Mouse (Mus musculus): Measurements from ENCODE around the gene Kif22. TPM values are rescaled to one million over a fixed set of nuclear protein-coding genes. Genes with fewer than 3 reads are reported as not detected.
A peak's percentile ranks its signal among the peaks of the same experiment; 100 is the strongest.

Gene Kif22
- polyA plus RNA-seq, 1 experiment from 2014 or later = 22.8 TPM

GRCm38 (mm10) chr7:127014320-127014719 lies 28.0 kb downstream of the Kif22 start, which contains the start of gene Mvp:
Gene Mvp (minus strand): TSS chr7:127014621.
- no peak within 1 kb of the TSS for H3K27ac ChIP-seq (replicated peaks)
- peak within 1 kb of the TSS; percentile 79 for H3K4me3 ChIP-seq
- ATAC-seq (ENCODE audit: low read depth) = no peak
- H3K27me3 ChIP-seq = no peaks in the 10 kb centered on the region
- H3K9me3 ChIP-seq = no peaks in the 10 kb centered on the region
- 63% methylated on average over 11 of the region's 11 CpGs for WGBS
- H3K9ac ChIP-seq = peak within 1 kb of the TSS; percentile 52
- peak within 1 kb of the TSS; percentile 92 for H3K4me2 ChIP-seq
- peaks cover 50% of the 10 kb centered on the region for H3K4me1 ChIP-seq (replicated peaks)
- peaks cover 38% of the 10 kb centered on the region for H3K36me3 ChIP-seq

DNA sequence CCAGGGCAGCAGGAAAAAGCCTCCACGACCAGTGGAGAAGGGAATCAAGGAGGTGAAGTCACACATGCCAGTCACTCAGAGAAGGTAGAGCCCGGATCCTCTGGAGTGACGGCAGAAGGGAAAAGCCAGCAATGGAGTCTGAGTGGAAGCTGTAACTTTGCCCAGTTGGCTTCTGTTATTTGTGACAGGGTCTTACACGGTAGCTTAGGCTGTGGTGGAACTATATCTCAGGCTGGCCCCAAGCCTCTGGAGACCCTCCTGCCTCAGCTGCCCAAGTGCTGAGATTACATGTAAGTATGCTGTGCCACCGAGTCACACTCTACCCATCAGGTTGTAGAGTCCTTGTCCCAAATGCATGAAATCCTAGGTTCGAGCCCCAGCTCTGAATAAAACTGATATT lies 28.9 kb downstream of the Kif22 start:
- Histone ChIP-seq H3K4me3 (no peak overlapping the region), H3K27ac (replicated peaks) (no peak overlapping the region), H3K27me3 (no peaks in the 10 kb centered on the region), H3K4me2 (no peak overlapping the region; the same call in 1 of the 2 replicates), H3K9me3 (no peaks in the 10 kb centered on the region), H3K4me1 (replicated peaks) (peaks cover 50% of the 10 kb centered on the region), H3K36me3 (peaks cover 38% of the 10 kb centered on the region), H3K9ac (no peak overlapping the region)
- 95% methylated on average over 6 of the region's 6 CpGs for WGBS
- no peak for ATAC-seq (ENCODE audit: low read depth)

DNA sequence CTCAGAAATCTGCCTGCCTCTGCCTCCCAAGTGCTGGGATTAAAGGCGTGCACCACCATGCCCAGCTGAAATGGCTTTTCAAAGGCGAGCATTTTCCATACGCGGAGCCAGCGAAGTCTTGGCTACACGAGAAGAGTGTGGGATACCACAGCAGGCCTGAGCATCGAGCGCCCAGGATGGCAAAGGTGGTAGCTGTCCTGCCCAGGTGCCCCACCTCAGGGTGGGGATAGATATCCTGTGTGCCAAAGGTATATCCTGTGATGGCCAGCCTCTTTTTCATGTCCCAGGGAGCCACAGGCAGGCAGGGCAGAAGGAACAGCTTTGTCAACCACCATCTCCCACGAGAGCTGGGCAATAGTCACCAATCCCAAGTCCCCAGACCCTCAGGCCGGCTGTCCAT lies 29.4 kb downstream of the Kif22 start:
- Histone ChIP-seq H3K36me3 (peaks cover 38% of the 10 kb centered on the region), H3K4me3 (no peak overlapping the region), H3K4me1 (replicated peaks) (peaks cover 49% of the 10 kb centered on the region), H3K27me3 (no peaks in the 10 kb centered on the region), H3K27ac (replicated peaks) (no peak overlapping the region), H3K4me2 (no peak overlapping the region), H3K9ac (no peak overlapping the region), H3K9me3 (no peaks in the 10 kb centered on the region)
- 96% methylated on average over 10 of the region's 10 CpGs for WGBS
- no peak for ATAC-seq (ENCODE audit: low read depth)

GRCm38 (mm10) chr7:127012374-127012773 lies 29.9 kb downstream of the Kif22 start:
- ATAC-seq (ENCODE audit: low read depth) = no peak
- Histone ChIP-seq H3K9ac (no peak overlapping the region), H3K4me1 (replicated peaks) (peaks cover 44% of the 10 kb centered on the region), H3K4me2 (no peak overlapping the region), H3K4me3 (no peak overlapping the region), H3K27ac (replicated peaks) (no peak overlapping the region), H3K9me3 (no peaks in the 10 kb centered on the region), H3K36me3 (peaks cover 38% of the 10 kb centered on the region), H3K27me3 (no peaks in the 10 kb centered on the region)
- 89% methylated on average over 6 of the region's 6 CpGs for WGBS

- Histone ChIP-seq H3K4me2 (no peak overlapping the region), H3K4me1 (replicated peaks) (peaks cover 43% of the 10 kb centered on the region), H3K36me3 (peaks cover 38% of the 10 kb centered on the region), H3K9ac (no peak overlapping the region), H3K9me3 (no peaks in the 10 kb centered on the region), H3K4me3 (no peak overlapping the region), H3K27me3 (no peaks in the 10 kb centered on the region), H3K27ac (replicated peaks) (no peak overlapping the region)
- 73% methylated on average over 2 of the region's 2 CpGs for WGBS
- no peak for ATAC-seq (ENCODE audit: low read depth)
These were observed 30.6 kb downstream of the Kif22 start for GRCm38 (mm10) chr7:127011717-127012116.

GRCm38 (mm10) chr7:127011051-127011450 lies 31.2 kb downstream of the Kif22 start:
- Histone ChIP-seq H3K4me1 (replicated peaks) (peaks cover 40% of the 10 kb centered on the region), H3K36me3 (peaks cover 38% of the 10 kb centered on the region), H3K9ac (no peak overlapping the region), H3K27me3 (no peaks in the 10 kb centered on the region), H3K27ac (replicated peaks) (no peak overlapping the region), H3K4me2 (no peak overlapping the region), H3K4me3 (no peak overlapping the region), H3K9me3 (no peaks in the 10 kb centered on the region)
- 79% methylated on average over 2 of the region's 2 CpGs for WGBS
- no peak for ATAC-seq (ENCODE audit: low read depth)

DNA sequence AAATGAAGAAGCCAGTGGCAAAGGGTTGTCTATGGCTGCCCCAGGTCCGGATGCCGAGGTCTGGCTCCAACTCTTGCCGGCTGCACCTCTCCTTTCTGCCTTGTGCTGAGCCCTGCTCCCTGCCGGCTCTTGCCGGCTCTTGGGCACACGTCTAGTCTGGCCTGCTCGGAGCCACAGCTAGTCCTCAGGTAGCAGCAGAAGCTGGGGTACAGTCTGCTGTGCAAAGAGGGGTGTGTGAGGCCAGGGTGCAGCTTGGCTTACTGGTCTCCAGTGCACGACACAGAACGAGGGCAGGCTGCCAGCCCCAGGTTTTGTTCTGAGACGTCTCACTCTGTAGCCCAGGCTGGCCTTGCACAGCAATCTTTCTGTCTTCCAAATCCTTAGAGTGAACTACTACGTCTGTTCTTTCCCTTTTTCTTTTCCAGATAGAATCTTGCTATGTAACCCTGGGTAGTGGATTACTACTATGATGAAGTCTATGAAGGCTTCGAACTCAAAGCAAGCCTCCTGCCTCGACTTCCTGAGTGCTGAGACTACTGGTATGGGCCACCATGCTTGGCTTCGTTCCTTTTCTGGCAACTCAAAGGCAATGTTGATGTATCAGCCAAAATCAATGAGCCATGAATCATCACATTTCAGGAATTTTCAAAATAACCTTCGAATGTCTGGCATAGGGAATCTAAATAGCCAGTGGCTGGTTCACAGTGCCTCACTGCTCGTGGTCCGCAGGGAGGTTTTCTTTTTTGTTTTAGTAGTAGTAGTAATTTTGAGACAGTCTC lies 32.8 kb downstream of the Kif22 start:
- Histone ChIP-seq H3K27me3 (no peaks in the 10 kb centered on the region), H3K4me1 (replicated peaks) (peaks cover 25% of the 10 kb centered on the region), H3K9me3 (no peaks in the 10 kb centered on the region), H3K27ac (replicated peaks) (peak overlapping the region; percentile 63; the same call in 1 of the 2 replicates), H3K4me2 (no peak overlapping the region), H3K4me3 (no peak overlapping the region), H3K9ac (no peak overlapping the region), H3K36me3 (peaks cover 26% of the 10 kb centered on the region)
- no peak for ATAC-seq (ENCODE audit: low read depth)
- WGBS = 83% methylated on average over 17 of the region's 17 CpGs

DNA sequence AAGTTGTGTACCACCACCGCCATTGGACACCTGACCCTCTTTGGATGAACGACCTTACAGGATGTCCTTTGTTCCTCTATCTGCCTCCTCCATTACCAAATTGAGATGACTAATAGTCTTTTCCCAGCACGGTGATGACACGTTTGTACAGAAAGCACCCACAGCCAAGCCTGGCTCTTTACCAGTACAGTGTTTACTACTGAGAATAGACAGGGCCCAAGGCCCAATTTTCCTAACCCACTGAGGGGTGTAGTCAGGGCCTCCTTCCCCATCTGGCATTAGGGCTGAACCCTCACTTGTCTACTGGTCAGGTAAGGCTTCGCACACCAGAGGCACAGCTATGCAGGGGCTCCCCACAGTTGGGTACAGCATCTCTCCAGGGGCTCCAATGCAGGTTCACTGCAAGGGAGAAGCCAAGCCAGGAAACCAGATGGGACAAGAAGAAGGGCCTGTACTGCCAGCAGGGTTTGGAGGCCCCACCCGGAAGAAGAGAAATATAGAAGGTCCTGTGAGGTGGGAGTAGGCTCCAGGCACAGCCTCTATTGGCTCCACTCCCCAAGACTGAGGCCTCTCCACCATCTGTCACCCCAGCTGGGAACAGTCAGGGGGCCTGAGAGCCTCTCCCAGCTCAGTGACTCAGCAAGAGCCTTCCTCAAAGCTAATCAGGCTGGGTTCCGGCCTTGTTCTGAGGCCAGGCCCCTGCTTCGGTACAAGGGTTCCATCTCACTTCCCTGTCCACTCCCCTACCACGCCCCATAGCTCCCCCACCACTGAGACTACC lies 33.8 kb downstream of the Kif22 start:
- WGBS = 54% methylated on average over 9 of the region's 9 CpGs
- Histone ChIP-seq H3K9ac (peak overlapping the region; percentile 14; the same call in 1 of the 2 replicates), H3K9me3 (no peaks in the 10 kb centered on the region), H3K36me3 (peaks cover 16% of the 10 kb centered on the region), H3K4me2 (no peak overlapping the region), H3K4me1 (replicated peaks) (peaks cover 17% of the 10 kb centered on the region; the same call in 1 of the 2 replicates), H3K27me3 (no peaks in the 10 kb centered on the region), H3K4me3 (no peak overlapping the region), H3K27ac (replicated peaks) (peak overlapping the region; percentile 63)
- ATAC-seq (ENCODE audit: low read depth) = 0 out of 2 replicates have a peak, but pooled peaks have one; percentile 68

DNA sequence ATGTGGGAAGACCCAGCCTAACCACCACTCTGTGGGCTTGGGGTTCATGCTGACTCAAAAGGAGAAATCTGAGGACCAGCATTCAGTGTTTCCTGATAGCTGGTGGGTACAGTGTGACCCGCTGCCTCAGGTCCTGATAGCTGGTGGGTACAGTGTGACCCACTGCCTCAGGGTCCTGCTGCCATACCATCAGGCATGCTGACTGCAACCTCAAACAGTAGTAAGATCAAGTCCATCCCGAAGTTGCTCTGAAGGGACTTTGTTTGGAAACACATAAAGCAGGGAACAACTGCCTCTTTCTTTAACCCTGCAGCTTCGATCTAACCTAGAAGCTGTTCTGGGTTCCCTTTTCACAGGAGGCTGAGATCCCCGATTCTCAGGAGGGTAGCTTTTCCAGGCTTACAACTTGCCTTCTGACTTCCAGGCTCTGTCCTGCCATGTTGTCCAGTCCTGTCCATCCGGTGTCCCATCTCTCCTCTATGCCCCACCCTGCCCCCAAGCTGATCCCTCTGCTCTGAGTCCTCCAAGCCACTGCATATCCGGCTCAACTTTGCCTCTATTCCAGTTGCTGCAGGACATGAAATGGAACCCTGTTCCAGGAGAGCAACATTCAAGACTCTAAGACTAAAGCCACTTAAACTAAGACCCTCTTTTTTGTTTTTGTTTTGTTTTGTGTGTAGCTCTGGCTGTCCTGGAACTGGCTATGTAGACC lies 34.8 kb downstream of the Kif22 start:
- Histone ChIP-seq H3K27me3 (no peaks in the 10 kb centered on the region), H3K9ac (no peak overlapping the region), H3K4me1 (replicated peaks) (peaks cover 14% of the 10 kb centered on the region; the same call in 1 of the 2 replicates), H3K27ac (replicated peaks) (0 out of 2 replicates have a peak overlapping the region, but pooled peaks have one; percentile 7), H3K9me3 (no peaks in the 10 kb centered on the region), H3K4me3 (no peak overlapping the region), H3K4me2 (no peak overlapping the region), H3K36me3 (peaks cover 6% of the 10 kb centered on the region)
- no peak for ATAC-seq (ENCODE audit: low read depth)
- 80% methylated on average over 6 of the region's 6 CpGs for WGBS

- Histone ChIP-seq H3K27ac (replicated peaks) (no peak overlapping the region), H3K9ac (no peak overlapping the region), H3K4me3 (no peak overlapping the region), H3K36me3 (no peaks in the 10 kb centered on the region), H3K27me3 (no peaks in the 10 kb centered on the region), H3K4me2 (no peak overlapping the region), H3K9me3 (no peaks in the 10 kb centered on the region), H3K4me1 (replicated peaks) (peaks cover 13% of the 10 kb centered on the region; the same call in 1 of the 2 replicates)
- 91% methylated on average over 4 of the region's 4 CpGs for WGBS
- ATAC-seq (ENCODE audit: low read depth) = no peak
These were observed 38.0 kb downstream of the Kif22 start for GRCm38 (mm10) chr7:127004122-127004875.

DNA sequence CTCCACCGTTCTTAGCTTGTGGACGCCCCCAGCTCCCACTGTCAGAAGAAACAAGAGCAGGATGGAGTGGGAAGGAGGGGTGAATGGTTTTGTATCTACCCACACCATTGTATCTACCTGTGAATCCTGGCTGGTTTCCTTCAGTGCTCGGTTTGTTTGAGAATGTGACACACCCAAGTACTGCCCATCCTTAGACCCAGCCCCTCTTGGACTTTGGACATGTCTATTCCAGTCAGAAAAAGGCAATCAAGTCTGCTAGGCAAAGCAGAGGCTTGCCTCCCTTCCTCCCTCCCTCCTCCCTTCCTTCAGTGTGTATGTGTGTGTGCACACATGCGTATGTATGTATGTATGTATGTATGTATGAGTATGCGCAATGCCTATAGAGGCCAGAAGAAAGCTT lies 38.7 kb downstream of the Kif22 start:
- Histone ChIP-seq H3K9ac (no peak overlapping the region), H3K27me3 (no peaks in the 10 kb centered on the region), H3K4me1 (replicated peaks) (peaks cover 6% of the 10 kb centered on the region; the same call in 1 of the 2 replicates), H3K9me3 (no peaks in the 10 kb centered on the region), H3K4me3 (no peak overlapping the region), H3K27ac (replicated peaks) (no peak overlapping the region), H3K4me2 (no peak overlapping the region), H3K36me3 (no peaks in the 10 kb centered on the region)
- ATAC-seq (ENCODE audit: low read depth) = no peak
- 87% methylated on average over 5 of the region's 5 CpGs for WGBS
